Mouse (Mus musculus) ES-Bruce4 (cell line): ENCODE measurements around the gene Rab11fip4. TPM values are rescaled to one million over a fixed set of nuclear protein-coding genes. Genes with fewer than 3 reads are reported as not detected.

ENCODE experiments used
- H3K27ac ChIP-seq: 2 replicates; pipeline ENCODE4 v1.5.1; 2012; ENCODE audit warnings: low read length, inconsistent platforms; ENCODE audit not compliant: insufficient read depth
- H3K27me3 ChIP-seq: 2 replicates; pipeline ENCODE4 v1.6.1; 2012; ENCODE audit warnings: mild to moderate bottlenecking, low read length, inconsistent platforms; ENCODE audit not compliant: control insufficient read depth, poor library complexity, insufficient read depth, severe bottlenecking
- H3K36me3 ChIP-seq: 2 replicates; pipeline ENCODE4 v1.6.1; 2012; ENCODE audit warnings: inconsistent platforms, mild to moderate bottlenecking, low read length, moderate library complexity; ENCODE audit not compliant: control insufficient read depth, poor library complexity, insufficient read depth, severe bottlenecking
- H3K4me1 ChIP-seq: one replicate; pipeline ENCODE4 v1.8.1; 2011; ENCODE audit warnings: low read length; ENCODE audit not compliant: control insufficient read depth, insufficient read depth
- H3K4me3 ChIP-seq: 2 replicates; pipeline ENCODE4 v1.5.1; 2011; ENCODE audit warnings: low read depth, mild to moderate bottlenecking, low read length
- H3K9ac ChIP-seq: 2 replicates; pipeline ENCODE4 v1.6.1; 2012; ENCODE audit warnings: low read depth, mild to moderate bottlenecking, inconsistent platforms; ENCODE audit not compliant: poor library complexity, severe bottlenecking
- H3K9me3 ChIP-seq: replicated peaks from 2 replicates; pipeline ENCODE4 v1.6.1; 2012; ENCODE audit warnings: mild to moderate bottlenecking, low read length, inconsistent platforms; ENCODE audit not compliant: control insufficient read depth, poor library complexity, insufficient read depth, severe bottlenecking
- CTCF ChIP-seq: IDR thresholded peaks from one replicate; pipeline ENCODE4 v1.8.1; 2011; ENCODE audit warnings: low read depth, low read length
- EP300 ChIP-seq: IDR thresholded peaks from 2 replicates; pipeline ENCODE4 v1.6.1; 2011; ENCODE audit warnings: low read depth, low read length; ENCODE audit not compliant: insufficient read depth
- POLR2A ChIP-seq: IDR thresholded peaks from one replicate; pipeline ENCODE4 v1.8.1; 2011; ENCODE audit warnings: low read length; ENCODE audit not compliant: insufficient read depth
- polyA plus RNA-seq: library from polyadenylated mRNA; stranded (reverse); fragments of >200 nt; gene quantifications from 2 replicates; pipeline ENCODE4 v1.2.4, GENCODE M21; 2011; ENCODE audit warnings: low read depth; ENCODE audit not compliant: missing spikeins, insufficient read depth, insufficient read length

The Rab11fip4 gene
- polyA plus RNA-seq, 1 experiment: 28.9 TPM

DNA sequence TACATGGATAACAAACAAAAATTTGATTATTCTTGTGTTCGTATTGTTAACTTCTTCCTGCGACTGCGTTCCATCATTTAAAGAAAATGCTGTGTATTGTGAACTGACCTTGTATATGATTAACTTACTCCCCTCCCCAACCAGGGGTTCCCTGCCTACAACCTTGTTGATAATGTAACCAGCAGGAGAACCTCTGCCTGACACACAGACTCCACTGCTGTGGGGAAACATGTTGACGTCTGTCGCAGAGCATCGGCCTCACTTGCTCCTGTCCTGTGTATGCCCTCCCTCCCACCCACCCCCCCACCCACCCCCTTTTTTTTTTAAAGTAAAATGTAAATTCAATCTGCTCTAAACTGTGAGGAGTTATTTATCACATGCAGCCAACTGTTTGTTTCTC, 9.8 kb upstream of the Rab11fip4 start:
- H3K27ac ChIP-seq: no peak overlapping the region
- no peaks in the 10 kb centered on the region for H3K4me1 ChIP-seq
- H3K36me3 ChIP-seq: no peaks in the 10 kb centered on the region
- TF ChIP-seq POLR2A (no peak), CTCF (no peak), EP300 (no peak)
- no peaks in the 10 kb centered on the region for H3K27me3 ChIP-seq
- H3K9me3 ChIP-seq: no peaks in the 10 kb centered on the region
- no peak overlapping the region for H3K4me3 ChIP-seq
- no peak overlapping the region for H3K9ac ChIP-seq

- TF ChIP-seq CTCF (peak; percentile 89), EP300 (no peak), POLR2A (no peak)
- H3K4me1 ChIP-seq: no peaks in the 10 kb centered on the region
- H3K4me3 ChIP-seq: no peak overlapping the region
- no peak overlapping the region for H3K9ac ChIP-seq
- no peaks in the 10 kb centered on the region for H3K36me3 ChIP-seq
- H3K27me3 ChIP-seq: no peaks in the 10 kb centered on the region
- no peak overlapping the region for H3K27ac ChIP-seq
- H3K9me3 ChIP-seq: no peaks in the 10 kb centered on the region
Observed at GRCm38 (mm10) chr11:79584191-79584590, 6.8 kb upstream of the Rab11fip4 start.

DNA sequence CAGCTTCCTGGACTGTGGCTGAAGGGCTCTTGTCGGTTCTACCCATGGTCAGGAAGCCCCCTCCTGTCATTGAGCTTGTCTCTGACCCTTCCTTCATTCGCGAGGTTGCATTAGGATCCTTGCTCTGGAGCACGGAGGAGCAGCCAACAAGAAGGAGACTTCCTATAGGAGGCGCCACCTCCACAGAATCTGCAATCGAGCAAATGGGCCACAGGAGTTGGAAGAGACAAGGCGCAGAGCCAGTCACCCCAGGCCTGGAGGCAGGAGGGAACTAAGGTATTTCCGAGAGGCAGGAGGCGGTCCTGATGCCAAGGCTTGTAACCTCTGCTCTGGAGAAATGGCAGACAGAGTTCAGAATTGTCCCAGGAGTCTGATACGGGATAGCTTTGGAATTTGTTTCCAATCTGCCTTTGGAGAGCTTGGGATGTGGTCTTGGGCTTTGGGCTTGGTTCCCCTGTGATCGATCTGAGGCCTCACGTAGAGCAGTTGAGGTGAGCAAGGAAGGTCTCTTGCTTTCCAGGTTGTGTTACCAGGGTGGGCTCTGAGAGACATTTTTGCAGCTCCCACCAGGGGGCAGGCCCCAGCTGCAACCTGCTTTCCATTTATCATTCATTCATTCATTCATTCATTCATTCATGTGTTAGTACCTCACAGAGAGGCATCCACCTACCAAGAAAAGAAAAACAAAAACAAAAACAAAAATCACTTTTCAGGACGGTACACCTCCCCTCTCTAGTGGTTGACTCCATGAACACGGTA, 1.5 kb upstream of the Rab11fip4 start:
- no peaks in the 10 kb centered on the region for H3K27me3 ChIP-seq
- no peak overlapping the region for H3K4me3 ChIP-seq
- no peak overlapping the region for H3K9ac ChIP-seq
- no peaks in the 10 kb centered on the region for H3K4me1 ChIP-seq
- no peaks in the 10 kb centered on the region for H3K36me3 ChIP-seq
- no peak overlapping the region for H3K27ac ChIP-seq
- H3K9me3 ChIP-seq: no peaks in the 10 kb centered on the region
- TF ChIP-seq CTCF (peak; percentile 69), POLR2A (no peak), EP300 (no peak)

GRCm38 (mm10) chr11:79591591-79591975, 571 bp downstream of the Rab11fip4 start:
- Histone ChIP-seq H3K9ac (peak overlapping the region; percentile 72), H3K36me3 (no peaks in the 10 kb centered on the region), H3K4me1 (no peaks in the 10 kb centered on the region), H3K4me3 (peak overlapping the region; percentile 64), H3K27ac (no peak overlapping the region), H3K9me3 (no peaks in the 10 kb centered on the region), H3K27me3 (no peaks in the 10 kb centered on the region)
- TF ChIP-seq CTCF (no peak), EP300 (no peak), POLR2A (no peak)

GRCm38 (mm10) chr11:79593495-79593894, 2.5 kb downstream of the Rab11fip4 start:
- no peak overlapping the region for H3K4me3 ChIP-seq
- no peaks in the 10 kb centered on the region for H3K27me3 ChIP-seq

GRCm38 (mm10) chr11:79610454-79610853, 19.4 kb downstream of the Rab11fip4 start:
- TF ChIP-seq EP300 (no peak), POLR2A (no peak), CTCF (no peak)
- no peaks in the 10 kb centered on the region for H3K27me3 ChIP-seq
- H3K27ac ChIP-seq: no peak overlapping the region
- H3K4me1 ChIP-seq: peaks cover 8% of the 10 kb centered on the region
- no peak overlapping the region for H3K9ac ChIP-seq
- H3K36me3 ChIP-seq: no peaks in the 10 kb centered on the region
- H3K9me3 ChIP-seq: no peaks in the 10 kb centered on the region
- H3K4me3 ChIP-seq: no peak overlapping the region

More at GRCm38 (mm10) chr11:79593495-79593894, 2.5 kb downstream of the Rab11fip4 start:
- Histone ChIP-seq H3K36me3 (no peaks in the 10 kb centered on the region), H3K27ac (no peak overlapping the region), H3K9me3 (no peaks in the 10 kb centered on the region), H3K4me1 (no peaks in the 10 kb centered on the region), H3K9ac (no peak overlapping the region)
- TF ChIP-seq POLR2A (no peak), EP300 (no peak)
